Mouse (Mus musculus): ENCODE data around the gene Ythdf2. TPM values are rescaled to one million over a fixed set of nuclear protein-coding genes. Genes with fewer than 3 reads are reported as not detected.

Gene Ythdf2
- total and polyA plus RNA-seq, 2 experiments from 2014 or later: 56.4 to 87.7 TPM

DNA sequence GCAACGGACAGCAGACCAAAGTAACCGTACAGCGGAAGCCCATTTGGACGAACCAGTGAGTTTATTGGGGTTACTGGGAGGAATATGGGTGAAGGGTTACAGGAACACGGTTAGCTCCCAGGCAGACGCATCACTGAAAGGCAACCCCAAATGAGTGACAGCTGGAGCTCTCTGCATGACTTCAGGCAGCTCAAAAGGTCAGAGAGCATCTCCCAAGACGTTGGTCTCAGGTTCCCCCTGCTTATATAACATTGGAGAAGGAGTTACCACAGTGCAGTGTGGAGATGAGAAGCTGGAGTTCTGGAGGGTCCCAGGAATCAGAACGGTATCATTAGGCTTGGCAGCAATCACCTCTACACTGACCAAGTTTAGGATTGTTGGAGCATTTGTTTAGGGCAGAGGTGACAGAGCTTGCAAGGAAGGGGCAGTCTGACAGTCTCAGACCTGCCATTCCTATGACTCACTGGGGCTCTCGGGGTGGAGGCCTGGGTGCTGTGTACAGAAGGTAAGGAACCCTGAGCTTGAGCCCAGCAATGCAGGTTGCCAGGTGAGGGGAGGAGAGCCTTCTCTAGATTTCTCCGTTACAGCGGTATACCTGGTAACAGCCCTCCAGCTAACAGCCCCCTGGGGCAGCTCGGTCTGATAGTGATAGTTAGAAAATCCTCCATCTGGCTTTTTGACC is 55.0 kb downstream of the Ythdf2 start:
- Histone ChIP-seq H3K4me3 (ENCODE audit: low read length) (no peak overlapping the region), H3K4me1 (ENCODE audit: insufficient read depth, low read length) (no peaks in the 10 kb centered on the region), H3K27ac (no peak overlapping the region), H3K9me3 (ENCODE audit: low read length) (no peaks in the 10 kb centered on the region), H3K27me3 (ENCODE audit: insufficient read depth, low read length) (no peaks in the 10 kb centered on the region), H3K9ac (replicated peaks; ENCODE audit: low read length) (no peak overlapping the region), H3K4me2 (ENCODE audit: low read depth, low read length) (no peak overlapping the region), H3K36me3 (ENCODE audit: insufficient read depth, low read length) (no peaks in the 10 kb centered on the region)
- no peak for TF ChIP-seq CTCF (IDR thresholded peaks at IDR 0.05; ENCODE audit: low read depth)
- DNase-seq (ENCODE audit: low spot score): no peak
- 55% methylated on average over 12 of the region's 12 CpGs for WGBS
- ATAC-seq: no peak

GRCm38 (mm10) chr4:132154877-132155670 is 57.0 kb downstream of the Ythdf2 start:
- Histone ChIP-seq H3K36me3 (ENCODE audit: insufficient read depth, low read length) (no peaks in the 10 kb centered on the region), H3K9me3 (ENCODE audit: low read length) (no peaks in the 10 kb centered on the region), H3K27ac (no peak overlapping the region), H3K9ac (replicated peaks; ENCODE audit: low read length) (no peak overlapping the region), H3K27me3 (ENCODE audit: insufficient read depth, low read length) (no peaks in the 10 kb centered on the region), H3K4me3 (ENCODE audit: low read length) (no peak overlapping the region), H3K4me1 (ENCODE audit: insufficient read depth, low read length) (no peaks in the 10 kb centered on the region), H3K4me2 (ENCODE audit: low read depth, low read length) (no peak overlapping the region)
- 3% methylated on average over 6 of the region's 6 CpGs for WGBS
- ATAC-seq (no peak), DNase-seq (ENCODE audit: low spot score) (peak; percentile 32)
- TF ChIP-seq CTCF (IDR thresholded peaks at IDR 0.05; ENCODE audit: low read depth): no peak

DNA sequence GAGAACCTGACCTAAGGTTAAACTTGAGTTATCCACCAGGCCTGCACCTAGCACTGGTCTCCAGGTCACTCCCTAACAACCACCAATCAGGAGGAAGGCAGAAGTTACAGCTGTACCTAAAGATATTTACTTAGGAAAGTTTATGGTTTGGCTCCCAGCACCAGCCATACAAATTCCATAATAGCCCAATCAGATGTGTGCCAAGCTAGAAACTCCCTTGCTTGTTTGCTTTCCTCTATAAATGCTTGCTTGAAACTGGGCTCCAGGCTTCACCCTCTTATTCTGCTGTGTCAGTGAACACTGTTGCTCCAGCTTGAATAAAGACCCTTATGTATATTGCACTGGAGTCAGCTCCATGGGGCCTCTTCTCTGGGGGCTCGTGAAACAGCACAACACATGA is 60.4 kb downstream of the Ythdf2 start:
- Histone ChIP-seq H3K4me3 (ENCODE audit: low read length) (no peak overlapping the region), H3K9me3 (ENCODE audit: low read length) (no peaks in the 10 kb centered on the region), H3K27me3 (ENCODE audit: insufficient read depth, low read length) (no peaks in the 10 kb centered on the region), H3K4me2 (ENCODE audit: low read depth, low read length) (no peak overlapping the region), H3K9ac (replicated peaks; ENCODE audit: low read length) (no peak overlapping the region), H3K36me3 (ENCODE audit: insufficient read depth, low read length) (no peaks in the 10 kb centered on the region), H3K27ac (no peak overlapping the region), H3K4me1 (ENCODE audit: insufficient read depth, low read length) (no peaks in the 10 kb centered on the region)
- DNase-seq (ENCODE audit: low spot score) (no peak), ATAC-seq (no peak)
- 61% methylated on average over 1 of the region's 1 CpGs for WGBS
- TF ChIP-seq CTCF (IDR thresholded peaks at IDR 0.05; ENCODE audit: low read depth): no peak

DNA sequence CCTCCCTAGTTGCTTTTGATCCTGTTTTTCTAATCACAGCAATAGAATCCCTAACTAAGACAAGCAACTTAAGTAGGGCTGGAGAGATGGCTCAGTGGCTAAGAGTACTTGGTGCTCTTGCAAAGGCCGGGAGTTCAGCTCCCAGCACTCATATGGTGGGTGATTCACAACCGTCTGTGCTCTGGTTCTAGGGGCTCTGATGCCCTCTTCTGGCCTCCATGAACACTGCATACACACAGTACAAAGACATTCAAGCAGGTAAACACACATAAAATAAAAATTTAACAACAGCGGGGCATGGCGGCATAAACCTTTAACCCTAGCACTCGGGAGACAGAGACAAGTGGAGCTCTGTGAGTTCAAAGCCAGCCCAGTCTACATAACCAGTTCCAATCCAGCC is 65.9 kb downstream of the Ythdf2 start:
- Histone ChIP-seq H3K27me3 (ENCODE audit: insufficient read depth, low read length) (peaks cover 36% of the 10 kb centered on the region), H3K4me1 (ENCODE audit: insufficient read depth, low read length) (no peaks in the 10 kb centered on the region), H3K4me3 (ENCODE audit: low read length) (no peak overlapping the region), H3K27ac (no peak overlapping the region), H3K4me2 (ENCODE audit: low read depth, low read length) (no peak overlapping the region), H3K36me3 (ENCODE audit: insufficient read depth, low read length) (no peaks in the 10 kb centered on the region), H3K9me3 (ENCODE audit: low read length) (no peaks in the 10 kb centered on the region), H3K9ac (replicated peaks; ENCODE audit: low read length) (no peak overlapping the region)
- 74% methylated on average over 5 of the region's 5 CpGs for WGBS
- ATAC-seq (no peak), DNase-seq (ENCODE audit: low spot score) (no peak)
- TF ChIP-seq CTCF (IDR thresholded peaks at IDR 0.05; ENCODE audit: low read depth): peak; percentile 34; the same call in 1 of the 2 replicates

DNA sequence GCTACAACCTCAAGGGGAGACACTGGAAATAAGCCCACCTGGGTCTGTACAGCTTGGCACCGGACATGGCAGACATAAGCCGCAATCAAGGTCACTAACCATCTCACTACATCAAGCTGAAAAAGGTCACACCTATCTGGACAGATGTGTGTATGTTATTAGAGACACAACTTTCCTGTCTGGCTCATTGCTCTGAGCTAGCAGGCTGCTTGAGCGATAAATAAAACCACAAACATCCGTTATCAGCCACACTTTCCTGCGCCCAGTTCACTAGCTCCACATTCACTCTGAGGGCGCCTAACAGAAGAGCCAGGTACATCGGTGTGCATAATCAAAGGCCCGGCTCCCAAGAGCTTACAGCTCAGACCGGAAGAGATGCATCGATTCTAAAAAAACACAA is 67.0 kb downstream of the Ythdf2 start:
- Histone ChIP-seq H3K4me1 (ENCODE audit: insufficient read depth, low read length) (no peaks in the 10 kb centered on the region), H3K27me3 (ENCODE audit: insufficient read depth, low read length) (peaks cover 36% of the 10 kb centered on the region), H3K4me2 (ENCODE audit: low read depth, low read length) (peak overlapping the region; percentile 58), H3K9me3 (ENCODE audit: low read length) (no peaks in the 10 kb centered on the region), H3K4me3 (ENCODE audit: low read length) (no peak overlapping the region), H3K36me3 (ENCODE audit: insufficient read depth, low read length) (no peaks in the 10 kb centered on the region), H3K27ac (no peak overlapping the region), H3K9ac (replicated peaks; ENCODE audit: low read length) (no peak overlapping the region)
- 43% methylated on average over 10 of the region's 10 CpGs for WGBS
- DNase-seq (ENCODE audit: low spot score) (no peak), ATAC-seq (no peak)
- no peak for TF ChIP-seq CTCF (IDR thresholded peaks at IDR 0.05; ENCODE audit: low read depth)

GRCm38 (mm10) chr4:132144080-132144841 is 67.8 kb downstream of the Ythdf2 start, which contains the start of gene Oprd1:
TSS of gene Oprd1 (minus strand) at chr4:132144486.
- ATAC-seq (0 out of 2 replicates have a peak, but pooled peaks have one; percentile 56), DNase-seq (ENCODE audit: low spot score) (peak; percentile 30)
- TF ChIP-seq CTCF (IDR thresholded peaks at IDR 0.05; ENCODE audit: low read depth): no peak
- Histone ChIP-seq H3K27me3 (ENCODE audit: insufficient read depth, low read length) (peaks cover 36% of the 10 kb centered on the region), H3K9me3 (ENCODE audit: low read length) (no peaks in the 10 kb centered on the region), H3K9ac (replicated peaks; ENCODE audit: low read length) (peak within 1 kb of the TSS; percentile 41; the same call in 1 of the 2 replicates), H3K4me1 (ENCODE audit: insufficient read depth, low read length) (no peaks in the 10 kb centered on the region), H3K36me3 (ENCODE audit: insufficient read depth, low read length) (no peaks in the 10 kb centered on the region), H3K4me2 (ENCODE audit: low read depth, low read length) (peak within 1 kb of the TSS; percentile 58), H3K27ac (no peak within 1 kb of the TSS), H3K4me3 (ENCODE audit: low read length) (peak within 1 kb of the TSS; percentile 34)
- under 1% methylated on average over 89 of the region's 89 CpGs for WGBS

Data from hindbrain, postnatal 0 days (tissue).